Mouse (Mus musculus) forebrain, embryonic 12.5 days (tissue): ENCODE measurements around the gene Egln3. TPM values are rescaled to one million over a fixed set of nuclear protein-coding genes. Genes with fewer than 3 reads are reported as not detected.
A peak's percentile ranks its signal among the peaks of the same experiment; 100 is the strongest.

ENCODE experiments used
- ATAC-seq: fragments of 200-750 bp; cut with Nextera tagmentation; 2 replicates; pipeline ENCODE4 v1.8.0; 2017; ENCODE audit warnings: moderate TSS enrichment; ENCODE audit not compliant: low FRiP score
- H3K27ac ChIP-seq: fragments of 300-500 bp; sonication (generic); 2 replicates; pipeline ENCODE4 v1.5.1; 2016; ENCODE audit warnings: mild to moderate bottlenecking
- H3K27me3 ChIP-seq: fragments of 300-500 bp; sonication (generic); 2 replicates; pipeline ENCODE4 v1.6.1; 2016; ENCODE audit warnings: mild to moderate bottlenecking
- H3K36me3 ChIP-seq: fragments of 300-500 bp; sonication (generic); replicated peaks from 2 replicates; pipeline ENCODE4 v1.6.1; 2016; ENCODE audit warnings: mild to moderate bottlenecking
- H3K4me1 ChIP-seq: fragments of 300-500 bp; sonication (generic); 2 replicates; pipeline ENCODE4 v1.6.1; 2016
- H3K4me2 ChIP-seq: fragments of 300-500 bp; sonication (generic); 2 replicates; pipeline ENCODE4 v1.6.1; 2016; ENCODE audit warnings: mild to moderate bottlenecking, moderate library complexity
- H3K4me3 ChIP-seq: fragments of 300-500 bp; sonication (generic); replicated peaks from 2 replicates; pipeline ENCODE4 v1.5.1; 2016; ENCODE audit warnings: mild to moderate bottlenecking
- H3K9ac ChIP-seq: fragments of 300-500 bp; sonication (generic); 2 replicates; pipeline ENCODE4 v1.6.1; 2016; ENCODE audit warnings: mild to moderate bottlenecking
- H3K9me3 ChIP-seq: fragments of 300-500 bp; sonication (generic); 2 replicates; pipeline ENCODE4 v1.6.1; 2016
- WGBS: fragments of 180-500 bp; shearing (Covaris S2); methylation state at CpG from one replicate; pipeline ENCODE4 v1.1.7; 2016; 5-methylcytosine and 5-hydroxymethylcytosine counted together
- polyA plus RNA-seq: library from polyadenylated mRNA; unstranded; fragments of >200 nt; fragmentation: Nextera tagmentation; extraction: Ambion mirVana; gene quantifications from 2 replicates; pipeline ENCODE4 v1.2.1, GENCODE M21; 2016

Egln3 gene
- polyA plus RNA-seq, result 3.8 and 3.9 TPM in 2 replicates

DNA sequence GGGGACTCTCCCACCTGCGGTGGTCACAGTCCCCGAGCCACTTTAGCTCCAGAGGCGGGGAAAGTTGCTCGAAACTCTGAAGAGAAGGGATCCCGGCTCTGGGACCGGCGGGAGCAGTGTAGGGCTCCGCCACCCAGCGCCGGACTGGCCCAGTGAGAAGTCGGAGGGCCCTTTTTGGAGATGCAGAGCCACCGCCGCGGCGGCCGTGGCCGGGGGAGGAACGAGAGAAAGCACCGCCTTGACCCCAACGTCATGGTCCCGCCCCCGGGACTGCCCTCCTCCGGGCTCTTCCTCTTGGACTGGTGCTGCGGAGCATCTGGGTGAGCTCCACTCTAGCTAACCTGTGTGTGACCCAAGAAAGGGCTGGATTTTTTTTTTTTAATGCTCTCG lies at the start of gene Egln3:
TSS of gene Egln3 (minus strand) at position 205 of the 390 bp plus-strand sequence.
- no peaks in the 10 kb centered on the region for H3K36me3 ChIP-seq
- peak within 1 kb of the TSS; percentile 60 for H3K4me3 ChIP-seq
- peaks cover 34% of the 10 kb centered on the region for H3K4me1 ChIP-seq
- peak within 1 kb of the TSS; percentile 93 for H3K4me2 ChIP-seq
- peak; percentile 82 for ATAC-seq
- no peak within 1 kb of the TSS for H3K27ac ChIP-seq
- H3K9me3 ChIP-seq, result 0 out of 2 replicates have a peak, but pooled peaks cover 3% of the 10 kb centered on the region
- H3K27me3 ChIP-seq, result peaks cover 29% of the 10 kb centered on the region
- WGBS, result under 1% methylated on average over 25 of the region's 25 CpGs
- H3K9ac ChIP-seq, result peak within 1 kb of the TSS; percentile 70

DNA sequence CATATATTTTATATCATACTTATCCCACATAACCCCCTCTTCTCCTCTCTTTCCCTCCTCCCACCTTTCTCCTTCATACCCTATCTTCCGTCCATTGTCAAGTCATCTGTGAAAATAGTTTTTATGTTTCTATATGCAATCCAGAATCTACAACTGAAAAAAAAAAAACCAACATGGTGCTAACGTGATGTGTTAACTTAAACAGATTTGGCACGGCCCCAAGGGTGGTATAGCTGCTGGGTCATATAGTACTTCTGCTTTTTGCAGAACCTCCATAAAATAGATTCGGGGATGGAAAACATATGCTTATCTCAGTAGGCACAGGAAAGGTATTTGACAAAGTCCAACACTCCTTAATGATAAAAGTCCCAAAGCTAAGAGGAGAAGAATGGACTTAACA lies 49.8 kb upstream of the Egln3 start:
- no peak overlapping the region for H3K27ac ChIP-seq
- WGBS, result 89% methylated on average over 4 of the region's 4 CpGs

DNA sequence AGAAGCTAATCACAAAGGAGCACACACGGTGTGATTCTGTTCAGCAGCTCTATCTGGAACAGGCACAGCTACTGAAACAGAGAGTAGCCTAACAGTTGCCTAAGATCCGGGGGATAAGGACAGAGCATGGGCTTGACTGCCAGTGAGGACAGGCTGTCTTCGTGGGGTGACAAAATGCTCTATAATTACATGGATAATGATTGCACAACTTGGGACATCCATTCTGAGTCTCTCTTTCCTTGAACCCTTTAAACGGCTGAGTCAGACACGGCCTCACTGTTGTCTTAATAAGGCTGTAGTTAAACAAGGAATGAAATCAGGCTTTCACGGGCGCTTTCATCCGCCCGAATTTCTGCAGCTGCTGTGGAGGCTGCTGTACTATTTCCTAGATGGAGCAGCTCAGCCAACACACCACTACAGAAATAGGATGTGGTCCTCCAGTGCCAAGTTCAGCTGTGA lies 48.3 kb upstream of the Egln3 start:
- H3K9me3 ChIP-seq, result no peaks in the 10 kb centered on the region
- H3K4me1 ChIP-seq, result no peaks in the 10 kb centered on the region
- H3K27me3 ChIP-seq, result 0 out of 2 replicates have a peak, but pooled peaks cover 3% of the 10 kb centered on the region
- no peak overlapping the region for H3K9ac ChIP-seq
- no peak overlapping the region for H3K27ac ChIP-seq
- ATAC-seq, result no peak
- no peaks in the 10 kb centered on the region for H3K36me3 ChIP-seq
- WGBS, result 84% methylated on average over 9 of the region's 9 CpGs
- H3K4me3 ChIP-seq, result no peak overlapping the region
- no peak overlapping the region for H3K4me2 ChIP-seq

More for the DNA sequence above, 49.8 kb upstream of the Egln3 start:
- 0 out of 2 replicates have a peak, but pooled peaks cover 3% of the 10 kb centered on the region for H3K4me1 ChIP-seq
- H3K4me3 ChIP-seq, result no peak overlapping the region
- H3K4me2 ChIP-seq, result no peak overlapping the region
- H3K9me3 ChIP-seq, result no peaks in the 10 kb centered on the region
- 0 out of 2 replicates have a peak, but pooled peaks cover 3% of the 10 kb centered on the region for H3K27me3 ChIP-seq
- ATAC-seq, result no peak
- H3K9ac ChIP-seq, result no peak overlapping the region
- H3K36me3 ChIP-seq, result no peaks in the 10 kb centered on the region

DNA sequence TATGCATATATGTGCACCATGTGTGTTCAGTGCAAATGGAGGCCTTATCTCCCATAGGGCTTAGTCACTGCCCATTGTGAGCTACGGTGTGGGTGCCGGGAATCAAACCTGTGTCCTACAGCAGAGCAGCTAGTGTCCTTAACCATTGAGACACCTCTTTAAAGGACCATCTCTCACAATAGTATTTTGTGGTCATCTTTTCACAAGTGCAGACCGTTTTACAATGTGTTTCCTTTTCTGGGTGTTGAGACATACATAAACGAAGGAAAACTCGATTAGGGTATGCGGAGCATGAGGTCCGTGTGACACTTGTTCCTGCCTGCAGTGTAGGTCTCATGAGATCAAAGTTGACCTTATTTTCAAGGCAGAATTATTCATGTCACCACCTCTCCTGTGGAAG lies 44.2 kb upstream of the Egln3 start:
- ATAC-seq, result no peak
- Histone ChIP-seq H3K4me2 (no peak overlapping the region), H3K4me3 (no peak overlapping the region), H3K27me3 (no peaks in the 10 kb centered on the region), H3K27ac (no peak overlapping the region), H3K36me3 (no peaks in the 10 kb centered on the region), H3K9ac (no peak overlapping the region), H3K4me1 (no peaks in the 10 kb centered on the region), H3K9me3 (no peaks in the 10 kb centered on the region)
- 92% methylated on average over 7 of the region's 7 CpGs for WGBS

DNA sequence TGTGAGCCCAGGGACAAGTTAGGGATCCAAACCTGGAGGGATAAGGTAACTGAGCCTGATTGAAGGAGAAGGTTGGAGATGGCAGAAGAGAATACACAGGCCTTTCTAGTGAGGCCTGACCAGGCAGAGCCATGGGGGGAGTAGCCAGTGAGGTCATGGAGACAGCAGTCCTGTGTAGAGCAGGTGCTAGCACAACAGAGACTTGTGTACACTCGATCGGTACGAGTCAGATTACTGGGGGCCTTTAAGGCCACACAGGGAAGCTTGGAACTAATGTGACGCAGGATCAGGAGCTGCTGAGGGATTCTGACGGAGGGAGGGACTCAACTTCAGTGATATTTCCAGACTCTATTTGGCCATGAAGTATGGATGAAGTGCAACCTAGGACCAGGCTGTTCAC lies 39.5 kb upstream of the Egln3 start:
- WGBS, result 91% methylated on average over 5 of the region's 5 CpGs
- ATAC-seq, result no peak
- no peaks in the 10 kb centered on the region for H3K27me3 ChIP-seq
- H3K9ac ChIP-seq, result no peak overlapping the region
- no peak overlapping the region for H3K4me2 ChIP-seq
- no peaks in the 10 kb centered on the region for H3K9me3 ChIP-seq
- no peak overlapping the region for H3K4me3 ChIP-seq
- no peaks in the 10 kb centered on the region for H3K36me3 ChIP-seq
- no peak overlapping the region for H3K27ac ChIP-seq
- H3K4me1 ChIP-seq, result no peaks in the 10 kb centered on the region

DNA sequence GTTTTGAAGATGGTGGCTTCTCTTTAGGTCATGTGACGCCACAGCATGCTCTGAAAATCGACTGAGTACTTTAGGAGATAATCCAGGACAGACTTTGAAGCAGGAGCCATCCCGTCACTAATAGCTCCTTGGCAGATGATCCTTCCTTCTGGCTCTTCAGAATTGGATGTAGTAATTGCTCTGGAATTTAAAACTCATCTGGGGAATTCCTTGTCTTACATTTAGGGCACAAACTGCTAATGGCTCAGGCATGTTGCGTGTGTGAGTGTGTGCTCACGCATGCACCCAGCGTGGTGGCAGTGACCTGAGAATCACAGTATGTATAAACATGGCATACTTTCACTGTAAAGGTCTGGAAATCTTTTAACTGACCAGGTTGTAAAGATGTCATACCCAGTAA lies 38.3 kb upstream of the Egln3 start:
- Histone ChIP-seq H3K9ac (no peak overlapping the region), H3K4me3 (no peak overlapping the region), H3K27ac (no peak overlapping the region), H3K4me2 (no peak overlapping the region), H3K36me3 (no peaks in the 10 kb centered on the region), H3K9me3 (no peaks in the 10 kb centered on the region), H3K27me3 (no peaks in the 10 kb centered on the region), H3K4me1 (no peaks in the 10 kb centered on the region)
- 85% methylated on average over 6 of the region's 6 CpGs for WGBS
- ATAC-seq, result no peak

DNA sequence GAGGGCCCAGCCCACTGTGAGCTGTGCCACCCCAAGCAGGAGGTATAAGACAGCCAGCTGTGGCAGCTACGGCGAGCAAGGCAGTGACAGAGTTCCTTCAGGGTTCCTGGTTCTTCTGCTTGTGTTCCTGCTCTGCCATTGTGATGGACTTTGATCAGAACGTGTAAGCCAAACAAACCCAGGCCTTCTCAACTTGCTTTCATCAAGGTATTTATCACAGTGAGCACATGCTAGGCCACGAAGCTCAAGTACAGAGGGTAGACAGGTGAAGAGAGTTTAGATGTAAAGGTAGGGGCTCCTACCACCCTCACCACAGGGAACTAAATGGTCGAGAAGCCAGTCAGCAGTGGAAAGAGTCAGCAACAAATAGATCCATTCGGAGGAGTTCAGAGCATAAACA lies 30.1 kb upstream of the Egln3 start:
- Histone ChIP-seq H3K4me1 (peaks cover 9% of the 10 kb centered on the region), H3K4me3 (no peak overlapping the region), H3K27ac (no peak overlapping the region), H3K36me3 (no peaks in the 10 kb centered on the region), H3K9ac (no peak overlapping the region), H3K9me3 (no peaks in the 10 kb centered on the region), H3K27me3 (no peaks in the 10 kb centered on the region), H3K4me2 (no peak overlapping the region)
- WGBS, result 92% methylated on average over 6 of the region's 6 CpGs
- ATAC-seq, result no peak

DNA sequence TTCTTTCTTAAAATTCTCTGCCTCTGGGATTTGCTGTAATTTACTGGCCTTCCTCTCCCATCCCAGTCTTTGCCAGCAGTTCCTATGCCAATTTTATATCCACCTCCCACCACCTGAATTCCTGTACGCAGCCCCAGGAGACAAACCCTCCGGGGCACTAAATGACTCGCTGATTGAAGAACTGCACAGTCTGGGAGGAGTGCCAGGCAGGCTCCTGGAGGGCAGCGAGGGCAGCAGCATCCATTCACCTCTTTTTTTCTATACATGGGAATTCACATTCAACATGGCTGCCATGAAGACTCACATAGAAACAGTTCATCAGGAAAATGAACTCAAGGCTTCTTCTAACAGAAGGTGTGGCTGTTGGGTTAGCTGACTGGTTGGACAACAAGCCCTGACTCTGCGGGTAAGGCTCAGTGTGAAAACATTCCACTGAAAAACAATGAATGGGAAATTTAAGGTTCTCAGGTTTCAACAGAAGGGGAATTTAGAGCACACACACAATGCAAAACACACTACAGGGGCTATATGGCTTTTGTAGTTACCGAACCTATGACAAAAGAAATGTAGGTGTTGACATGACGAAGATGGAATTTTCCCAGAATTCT lies 29.4 kb upstream of the Egln3 start:
- Histone ChIP-seq H3K36me3 (no peaks in the 10 kb centered on the region), H3K27me3 (no peaks in the 10 kb centered on the region), H3K4me1 (peaks cover 9% of the 10 kb centered on the region), H3K4me3 (no peak overlapping the region), H3K27ac (peak overlapping the region; percentile 46), H3K9ac (no peak overlapping the region), H3K9me3 (no peaks in the 10 kb centered on the region), H3K4me2 (no peak overlapping the region)
- WGBS, result 46% methylated on average over 7 of the region's 7 CpGs
- ATAC-seq, result no peak

DNA sequence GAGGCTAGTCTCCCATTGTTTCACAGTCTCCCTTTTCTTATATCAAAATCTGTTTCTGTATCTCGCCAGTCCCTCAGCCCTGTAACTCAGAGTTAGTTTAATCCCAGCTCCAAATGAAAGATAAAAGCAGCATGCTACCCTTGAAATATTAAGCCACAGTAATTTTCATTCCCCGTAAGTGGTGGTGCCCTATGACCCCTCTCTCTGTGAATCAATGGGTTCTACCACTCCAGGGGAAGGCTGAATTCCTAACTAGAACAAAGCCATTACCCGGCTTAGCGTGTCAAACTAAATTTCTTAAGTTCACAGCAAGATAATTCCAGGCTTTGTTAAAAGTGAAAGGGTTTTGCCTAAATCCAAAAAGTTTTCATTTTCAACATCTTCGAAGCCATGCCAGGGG lies 28.8 kb upstream of the Egln3 start:
- H3K4me1 ChIP-seq, result peaks cover 9% of the 10 kb centered on the region
- no peaks in the 10 kb centered on the region for H3K36me3 ChIP-seq
- ATAC-seq, result no peak
- no peak overlapping the region for H3K4me3 ChIP-seq
- H3K9me3 ChIP-seq, result no peaks in the 10 kb centered on the region
- WGBS, result 23% methylated on average over 5 of the region's 5 CpGs
- no peak overlapping the region for H3K9ac ChIP-seq
- no peaks in the 10 kb centered on the region for H3K27me3 ChIP-seq
- H3K27ac ChIP-seq, result no peak overlapping the region; the same call in 1 of the 2 replicates
- H3K4me2 ChIP-seq, result no peak overlapping the region

DNA sequence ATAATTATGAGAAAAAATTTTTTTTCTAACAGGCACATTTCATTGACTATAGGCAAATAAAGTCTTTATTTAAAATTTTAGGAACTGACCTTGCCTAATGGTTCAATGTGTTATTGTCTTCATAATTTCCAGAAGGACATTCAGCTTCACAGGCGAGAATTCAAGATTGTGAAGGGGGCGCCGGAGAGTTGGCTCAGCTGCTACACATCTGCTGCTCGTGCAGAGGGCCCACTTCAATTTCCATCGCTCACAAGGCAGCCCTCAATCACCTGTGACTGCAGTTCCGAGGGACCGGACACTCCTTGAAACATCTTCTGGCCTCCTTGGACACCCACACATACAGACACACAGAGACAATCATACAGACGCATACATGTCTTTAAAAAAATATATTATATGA lies 23.9 kb upstream of the Egln3 start:
- Histone ChIP-seq H3K4me2 (no peak overlapping the region), H3K9me3 (no peaks in the 10 kb centered on the region), H3K27me3 (no peaks in the 10 kb centered on the region), H3K27ac (no peak overlapping the region), H3K36me3 (no peaks in the 10 kb centered on the region), H3K4me3 (no peak overlapping the region), H3K9ac (no peak overlapping the region), H3K4me1 (peaks cover 9% of the 10 kb centered on the region)
- 77% methylated on average over 8 of the region's 8 CpGs for WGBS
- no peak for ATAC-seq

DNA sequence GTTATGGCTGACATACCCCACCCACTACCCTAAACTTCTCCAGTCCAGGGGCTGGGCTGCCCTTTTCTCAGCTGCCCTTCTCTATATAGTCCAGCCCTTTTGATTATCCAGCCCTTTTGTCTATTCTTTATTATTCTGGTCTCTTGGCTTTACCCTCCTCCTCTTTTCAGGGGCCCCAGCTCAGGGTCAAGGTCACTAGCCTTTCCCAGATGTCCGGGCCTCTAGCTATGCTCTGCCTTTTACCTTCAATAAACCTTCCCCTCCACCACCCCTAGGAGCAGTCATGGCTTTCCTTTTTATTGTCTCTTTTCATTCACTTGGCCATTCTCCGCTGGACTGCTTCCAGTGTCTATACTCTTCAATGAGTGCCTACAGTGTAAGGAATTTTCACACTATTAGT lies 22.7 kb upstream of the Egln3 start:
- 40% methylated on average over 2 of the region's 2 CpGs for WGBS
- Histone ChIP-seq H3K27ac (no peak overlapping the region), H3K4me2 (no peak overlapping the region), H3K9me3 (no peaks in the 10 kb centered on the region), H3K36me3 (no peaks in the 10 kb centered on the region), H3K9ac (no peak overlapping the region), H3K27me3 (no peaks in the 10 kb centered on the region), H3K4me1 (peaks cover 4% of the 10 kb centered on the region; the same call in 1 of the 2 replicates), H3K4me3 (no peak overlapping the region)
- ATAC-seq, result no peak

DNA sequence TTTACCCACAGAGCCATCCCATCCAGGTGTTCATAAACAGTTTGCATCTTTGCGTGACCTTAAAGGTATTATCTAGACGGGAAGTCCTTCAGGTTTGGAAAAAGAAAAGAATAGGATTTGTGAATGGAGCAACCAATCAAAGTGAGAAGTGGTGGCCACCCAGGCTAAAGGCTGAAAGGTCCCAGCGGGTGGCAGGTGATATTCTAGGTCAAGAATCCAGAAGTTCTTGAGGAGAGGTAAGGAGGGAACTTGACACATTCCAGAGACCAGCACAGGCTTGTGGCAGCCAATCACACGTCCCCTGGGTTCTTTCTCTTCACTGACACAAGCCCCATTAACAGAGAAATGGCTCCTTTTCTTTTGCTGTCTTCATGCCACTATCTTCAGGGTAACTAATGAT lies 21.9 kb upstream of the Egln3 start:
- Histone ChIP-seq H3K27ac (no peak overlapping the region), H3K9ac (no peak overlapping the region), H3K36me3 (no peaks in the 10 kb centered on the region), H3K4me2 (no peak overlapping the region), H3K4me3 (no peak overlapping the region), H3K4me1 (peaks cover 4% of the 10 kb centered on the region; the same call in 1 of the 2 replicates), H3K9me3 (no peaks in the 10 kb centered on the region), H3K27me3 (no peaks in the 10 kb centered on the region)
- 77% methylated on average over 4 of the region's 4 CpGs for WGBS
- ATAC-seq, result no peak

DNA sequence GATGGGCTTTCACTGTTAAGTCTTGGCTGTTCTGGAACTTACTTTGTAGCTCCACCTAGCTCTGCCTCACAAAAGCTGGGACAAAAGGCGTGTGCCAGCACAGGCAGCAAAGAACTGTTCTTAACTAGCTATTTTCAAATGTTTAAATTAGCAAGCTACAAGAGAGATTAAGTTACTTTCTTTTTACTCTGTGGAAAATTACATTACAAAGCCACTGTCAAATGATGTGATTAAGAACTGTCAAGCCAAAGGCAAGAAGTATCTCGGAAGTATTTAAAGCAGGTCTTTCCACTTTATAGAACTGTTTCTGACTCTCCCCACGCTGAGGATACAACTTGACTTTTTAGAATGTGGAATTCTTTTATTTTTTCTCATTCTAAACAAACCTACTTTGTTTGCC lies 21.4 kb upstream of the Egln3 start:
- 50% methylated on average over 3 of the region's 3 CpGs for WGBS
- no peak overlapping the region for H3K9ac ChIP-seq
- H3K4me1 ChIP-seq, result peaks cover 4% of the 10 kb centered on the region; the same call in 1 of the 2 replicates
- ATAC-seq, result no peak
- no peak overlapping the region for H3K27ac ChIP-seq
- H3K27me3 ChIP-seq, result no peaks in the 10 kb centered on the region
- H3K4me3 ChIP-seq, result no peak overlapping the region
- H3K4me2 ChIP-seq, result no peak overlapping the region
- H3K36me3 ChIP-seq, result no peaks in the 10 kb centered on the region
- H3K9me3 ChIP-seq, result no peaks in the 10 kb centered on the region
